Mouse (Mus musculus): Measurements from ENCODE around the gene Ino80d.

GRCm38 (mm10) chr1:62934100-62934513 is 180.4 kb downstream of the Ino80d start:
- TF ChIP-seq EP300 (IDR thresholded peaks at IDR 0.05; ENCODE audit: low read depth) (no peak), CTCF (IDR thresholded peaks at IDR 0.05; ENCODE audit: low read depth) (no peak)

Data from liver, postnatal 0 days (tissue).